Mouse (Mus musculus): ENCODE measurements around the gene Lmo2.
"Not testable (repeated sequence)": the region's sequence is repeated elsewhere in the genome, so short reads cannot be mapped to it uniquely, and the experiment has no call there.

DNA sequence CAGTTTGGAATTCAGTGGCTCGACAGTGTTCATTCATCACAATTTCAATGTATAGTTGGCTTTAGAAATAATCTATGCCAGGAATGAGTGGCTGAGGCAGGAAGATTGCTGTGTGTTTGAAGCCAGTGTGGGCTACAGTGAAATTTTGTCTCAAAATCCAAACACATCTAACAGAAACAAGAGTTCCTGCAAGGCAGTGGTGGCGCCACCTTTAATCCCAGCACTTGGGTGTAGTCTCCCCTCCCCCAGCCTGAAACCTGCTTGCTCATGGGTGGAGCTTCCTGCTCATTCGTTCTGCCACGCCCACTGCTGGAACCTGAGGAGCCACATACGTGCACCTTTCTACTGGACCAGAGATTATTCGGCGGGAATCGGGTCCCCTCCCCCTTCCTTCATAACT is 29.8 kb downstream of the Lmo2 start:
- not testable (repeated sequence) for TF ChIP-seq POLR2A (IDR thresholded peaks at IDR 0.05; ENCODE audit: low read depth, low read length); CTCF (IDR thresholded peaks at IDR 0.05; ENCODE audit: extremely low read depth, insufficient read length, insufficient replicate concordance, low read depth, low read length)
